Mouse (Mus musculus) bone marrow, adult 2 months (tissue): Measurements from ENCODE around the gene Tenm4.

Experiments used
- CTCF ChIP-seq: fragments of 200-500 bp; IDR thresholded peaks from 2 replicates; pipeline ENCODE4 v1.5.1; 2011; ENCODE audit warnings: low read length, control low read depth; ENCODE audit not compliant: control insufficient read depth, insufficient read depth
- POLR2A ChIP-seq: fragments of 200-500 bp; IDR thresholded peaks from 2 replicates; pipeline ENCODE4 v1.6.1; 2011; ENCODE audit warnings: low read depth, mild to moderate bottlenecking, control low read depth, low read length, borderline replicate concordance; ENCODE audit not compliant: control insufficient read depth

DNA sequence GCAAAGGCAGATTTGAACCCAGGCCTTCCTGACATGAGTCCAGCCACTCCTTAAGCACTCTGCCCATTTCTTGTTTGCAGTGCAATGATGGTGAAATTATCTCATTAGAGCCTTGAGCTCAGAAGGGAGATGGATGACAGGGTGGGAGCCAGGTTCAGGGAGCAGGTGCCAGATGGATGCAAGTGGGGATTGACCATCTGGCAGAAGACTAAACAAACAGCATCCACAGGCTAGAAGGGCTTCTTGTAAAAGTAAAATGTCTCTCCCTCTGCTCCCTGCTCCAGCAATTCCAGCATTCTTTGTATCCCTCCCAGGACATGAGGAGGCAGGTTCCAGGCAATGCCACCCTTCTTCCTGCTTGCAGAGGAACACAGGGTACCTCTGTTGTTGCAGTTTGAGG is 165.3 kb downstream of the Tenm4 start:
- TF ChIP-seq CTCF = no peak
- TF ChIP-seq POLR2A = no peak
